Mouse (Mus musculus) erythroblast, embryonic 14.5 days (primary cell): ENCODE data around the gene Nynrin. TPM values are rescaled to one million over a fixed set of nuclear protein-coding genes. Genes with fewer than 3 reads are reported as not detected.

Source experiments
- H3K27me3 ChIP-seq: 2 replicates; pipeline ENCODE4 v1.6.1; 2012; ENCODE audit warnings: inconsistent platforms; ENCODE audit not compliant: control insufficient read depth
- H3K36me3 ChIP-seq: 2 replicates; pipeline ENCODE4 v1.6.1; 2012; ENCODE audit warnings: mild to moderate bottlenecking, inconsistent platforms; ENCODE audit not compliant: control insufficient read depth
- H3K4me1 ChIP-seq: 2 replicates; pipeline ENCODE4 v1.6.1; 2012; ENCODE audit warnings: inconsistent platforms; ENCODE audit not compliant: control insufficient read depth
- H3K4me3 ChIP-seq: replicated peaks from 2 replicates; pipeline ENCODE3; 2012; ENCODE audit warnings: moderate library complexity, mild to moderate bottlenecking, inconsistent platforms
- H3K9me3 ChIP-seq: 2 replicates; pipeline ENCODE4 v1.6.1; 2012; ENCODE audit warnings: low read length, inconsistent platforms, mixed read lengths; ENCODE audit not compliant: control insufficient read depth
- GATA1 ChIP-seq: IDR thresholded peaks from 2 replicates; pipeline ENCODE4 v1.6.1; 2012; ENCODE audit warnings: low read length, inconsistent platforms, mixed read lengths
- TAL1 ChIP-seq: IDR thresholded peaks from 3 replicates; pipeline ENCODE4 v1.6.1; 2012; ENCODE audit warnings: low read length, inconsistent platforms, mixed read lengths
- polyA plus RNA-seq: library from polyadenylated mRNA; stranded (reverse); fragments of >175 nt; gene quantifications from 2 replicates; pipeline ENCODE4 v1.2.3, GENCODE M21; 2012

The Nynrin gene
- 0.01 and 0.02 TPM in 2 replicates for polyA plus RNA-seq

- TF ChIP-seq GATA1 (no peak), TAL1 (no peak)
- peaks cover 21% of the 10 kb centered on the region for H3K4me1 ChIP-seq
- H3K4me3 ChIP-seq, result peak within 1 kb of the TSS; percentile 55
- H3K36me3 ChIP-seq, result no peaks in the 10 kb centered on the region
- no peaks in the 10 kb centered on the region for H3K9me3 ChIP-seq
- H3K27me3 ChIP-seq, result peaks cover 29% of the 10 kb centered on the region
These were observed at the start of gene Nynrin for GRCm38 (mm10) chr14:55853621-55854285. TSS of gene Nynrin (plus strand) at chr14:55854010.

GRCm38 (mm10) chr14:55814885-55815284, 38.9 kb upstream of the Nynrin start:
- Histone ChIP-seq H3K9me3 (no peaks in the 10 kb centered on the region), H3K4me1 (peaks cover 4% of the 10 kb centered on the region), H3K4me3 (peak overlapping the region; percentile 56), H3K36me3 (no peaks in the 10 kb centered on the region), H3K27me3 (peaks cover 14% of the 10 kb centered on the region)
- TF ChIP-seq TAL1, result no peak
- TF ChIP-seq GATA1, result no peak

- Histone ChIP-seq H3K27me3 (peaks cover 14% of the 10 kb centered on the region), H3K4me3 (peak overlapping the region; percentile 56), H3K9me3 (no peaks in the 10 kb centered on the region), H3K4me1 (peaks cover 4% of the 10 kb centered on the region), H3K36me3 (no peaks in the 10 kb centered on the region)
- TF ChIP-seq TAL1 (no peak), GATA1 (no peak)
These were observed 38.5 kb upstream of the Nynrin start for GRCm38 (mm10) chr14:55815310-55815751.

GRCm38 (mm10) chr14:55819845-55820405, 33.9 kb upstream of the Nynrin start:
- Histone ChIP-seq H3K9me3 (no peaks in the 10 kb centered on the region; the same call in 1 of the 2 replicates), H3K27me3 (peaks cover 29% of the 10 kb centered on the region), H3K4me3 (no peak overlapping the region), H3K36me3 (no peaks in the 10 kb centered on the region), H3K4me1 (peaks cover 14% of the 10 kb centered on the region)
- TF ChIP-seq TAL1 (no peak), GATA1 (no peak)

- H3K36me3 ChIP-seq, result no peaks in the 10 kb centered on the region
- TF ChIP-seq GATA1 (no peak), TAL1 (no peak)
- H3K9me3 ChIP-seq, result no peaks in the 10 kb centered on the region; the same call in 1 of the 2 replicates
- no peak overlapping the region for H3K4me3 ChIP-seq
- H3K27me3 ChIP-seq, result peaks cover 35% of the 10 kb centered on the region
- H3K4me1 ChIP-seq, result peaks cover 11% of the 10 kb centered on the region
These were observed 33.2 kb upstream of the Nynrin start for GRCm38 (mm10) chr14:55820576-55820975.

- Histone ChIP-seq H3K4me1 (peaks cover 11% of the 10 kb centered on the region), H3K27me3 (peaks cover 54% of the 10 kb centered on the region)
These were observed 31.3 kb upstream of the Nynrin start for GRCm38 (mm10) chr14:55822435-55822990.

GRCm38 (mm10) chr14:55822991-55823762, 30.6 kb upstream of the Nynrin start, which contains the start of gene Nfatc4:
TSS of gene Nfatc4 (plus strand) at chr14:55823144.
- Histone ChIP-seq H3K9me3 (no peaks in the 10 kb centered on the region; the same call in 1 of the 2 replicates), H3K4me1 (peaks cover 11% of the 10 kb centered on the region), H3K4me3 (peak within 1 kb of the TSS; percentile 44), H3K27me3 (peaks cover 61% of the 10 kb centered on the region), H3K36me3 (no peaks in the 10 kb centered on the region)
- TF ChIP-seq TAL1 (no peak), GATA1 (no peak)

More at GRCm38 (mm10) chr14:55822435-55822990, 31.3 kb upstream of the Nynrin start:
- Histone ChIP-seq H3K9me3 (no peaks in the 10 kb centered on the region; the same call in 1 of the 2 replicates), H3K4me3 (no peak overlapping the region), H3K36me3 (no peaks in the 10 kb centered on the region)
- TF ChIP-seq GATA1, result no peak

- H3K4me3 ChIP-seq, result no peak overlapping the region
These were observed 29.8 kb upstream of the Nynrin start for GRCm38 (mm10) chr14:55824001-55824480.

More at GRCm38 (mm10) chr14:55824001-55824480, 29.8 kb upstream of the Nynrin start:
- Histone ChIP-seq H3K27me3 (peaks cover 70% of the 10 kb centered on the region), H3K9me3 (no peaks in the 10 kb centered on the region; the same call in 1 of the 2 replicates), H3K36me3 (no peaks in the 10 kb centered on the region), H3K4me1 (peaks cover 11% of the 10 kb centered on the region)
- no peak for TF ChIP-seq TAL1
- no peak for TF ChIP-seq GATA1
